Mouse (Mus musculus) adrenal gland, adult (tissue): Measurements from ENCODE around the gene Cep128.
"Not testable (repeated sequence)": the region's sequence is repeated elsewhere in the genome, so short reads cannot be mapped to it uniquely, and the experiment has no call there.

Experiments used
- DNase-seq, 2 experiments: peaks; one replicate each; pipeline ENCODE4 v3.0.0; 2022 to 2023; ENCODE audit warnings: low spot score in 1 of 2; ENCODE audit not compliant: inconsistent age in 2 of 2

Gene Cep128

DNA sequence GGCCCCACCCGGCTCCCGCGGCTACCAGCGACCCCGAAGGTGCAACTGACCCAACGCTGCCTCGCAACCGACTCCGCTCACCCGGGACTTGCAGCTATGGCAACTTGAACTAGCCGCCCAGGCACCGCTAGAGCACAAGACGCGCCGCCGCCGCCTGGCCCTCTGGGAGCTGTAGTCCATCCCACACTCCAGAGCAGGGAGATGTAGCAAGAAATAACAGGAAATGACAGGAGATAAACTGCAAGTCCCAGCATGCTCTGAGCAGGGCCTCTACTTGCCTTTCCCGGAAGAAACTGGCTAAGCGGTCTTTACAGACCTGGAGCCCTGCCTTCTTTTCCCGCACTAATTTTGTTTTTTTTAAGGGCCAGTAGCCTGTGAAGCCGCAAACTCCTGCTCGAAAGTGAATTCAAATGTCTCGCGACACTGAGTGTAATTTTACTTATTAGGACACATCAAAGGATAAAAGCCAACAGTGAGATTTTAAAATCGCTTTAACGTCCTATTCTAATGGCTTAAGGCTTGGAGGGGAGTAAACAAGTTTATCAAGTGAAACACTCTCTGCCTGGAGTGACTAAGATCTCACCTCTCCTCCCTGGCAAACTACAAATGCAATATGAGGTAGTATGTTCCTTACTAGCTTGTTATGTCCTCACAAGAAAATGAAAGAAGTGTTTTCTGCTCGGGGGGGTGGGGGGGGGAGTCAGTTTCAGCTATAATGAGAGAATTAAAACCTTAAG lies at the start of gene Cep128, which contains the start of gene Tshr:
Gene Cep128 (minus strand): TSS at position 129 of the 737 bp plus-strand sequence.
Gene Tshr (plus strand): TSS at position 283 of the 737 bp plus-strand sequence.
- DNase-seq = peak; percentile 92 to 97

- DNase-seq = no peak
Measured at GRCm38 (mm10) chr12:91427129-91427528, 42.9 kb upstream of the Cep128 start.

GRCm38 (mm10) chr12:91426499-91426898 lies 42.3 kb upstream of the Cep128 start:
- no peak for DNase-seq

GRCm38 (mm10) chr12:91423125-91423820 lies 39.1 kb upstream of the Cep128 start:
- peak in 1 of 2 experiments; percentile 65 for DNase-seq

DNA sequence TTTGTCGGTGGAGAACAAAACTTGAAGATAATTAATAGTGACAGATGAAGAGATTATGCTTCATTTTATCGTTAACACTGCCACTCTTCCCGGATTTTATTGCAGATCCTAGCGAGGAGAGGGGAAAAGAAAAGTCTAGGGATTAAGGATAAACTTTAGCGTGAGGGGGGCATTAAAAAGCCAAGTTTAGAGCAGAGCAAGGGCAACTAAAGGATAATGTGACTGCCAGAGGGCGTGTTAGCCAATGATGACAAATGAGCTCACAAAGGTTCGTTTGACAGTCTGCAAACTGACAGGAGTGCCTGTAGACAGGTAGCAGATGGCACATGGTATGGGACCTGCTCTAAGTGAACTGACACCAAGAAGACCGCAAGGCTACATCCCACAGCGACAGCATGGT lies 37.1 kb upstream of the Cep128 start:
- no peak for DNase-seq

- peak; percentile 38 to 87 for DNase-seq
Measured at GRCm38 (mm10) chr12:91418791-91419190, 34.6 kb upstream of the Cep128 start.

- no peak for DNase-seq
Measured at GRCm38 (mm10) chr12:91416828-91417227, 32.6 kb upstream of the Cep128 start.

- DNase-seq = no peak
Measured at GRCm38 (mm10) chr12:91415112-91415511, 30.9 kb upstream of the Cep128 start.

DNA sequence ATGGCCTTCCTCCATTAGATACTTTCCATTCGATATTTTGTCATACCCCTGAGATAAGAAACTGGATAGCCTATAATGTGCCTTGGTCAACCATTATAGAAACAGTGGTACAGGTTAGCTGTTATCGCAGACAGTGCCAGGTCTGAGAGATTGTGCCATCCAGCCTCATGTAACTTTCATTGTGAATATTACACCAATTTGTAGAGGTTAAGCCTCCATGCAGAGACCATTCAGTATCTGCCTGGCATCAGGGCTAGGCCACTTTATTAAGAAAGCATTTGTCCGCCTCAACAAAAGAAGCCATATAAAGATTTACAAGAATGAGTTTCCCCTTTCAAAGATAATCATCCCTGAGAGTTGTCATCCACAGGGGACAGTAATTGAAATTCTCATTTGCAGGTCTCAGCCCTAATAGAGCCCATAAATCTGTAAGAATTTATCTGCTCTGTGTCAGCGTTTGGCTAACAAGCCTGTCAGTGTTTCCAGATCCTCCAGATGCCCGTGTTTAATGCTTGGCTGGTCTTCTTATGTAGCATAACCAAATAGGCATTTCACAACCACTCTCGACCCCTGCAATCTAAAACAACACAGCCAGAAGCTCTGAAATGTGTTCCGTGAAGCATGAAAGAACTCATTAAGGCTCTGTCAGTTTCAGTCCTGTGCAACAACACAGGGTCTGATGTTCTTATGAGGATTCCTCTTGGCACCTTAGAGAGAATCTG lies 28.4 kb upstream of the Cep128 start:
- peak in 1 of 2 experiments; percentile 28 for DNase-seq

GRCm38 (mm10) chr12:91410306-91410705 lies 26.1 kb upstream of the Cep128 start:
- no peak for DNase-seq

DNA sequence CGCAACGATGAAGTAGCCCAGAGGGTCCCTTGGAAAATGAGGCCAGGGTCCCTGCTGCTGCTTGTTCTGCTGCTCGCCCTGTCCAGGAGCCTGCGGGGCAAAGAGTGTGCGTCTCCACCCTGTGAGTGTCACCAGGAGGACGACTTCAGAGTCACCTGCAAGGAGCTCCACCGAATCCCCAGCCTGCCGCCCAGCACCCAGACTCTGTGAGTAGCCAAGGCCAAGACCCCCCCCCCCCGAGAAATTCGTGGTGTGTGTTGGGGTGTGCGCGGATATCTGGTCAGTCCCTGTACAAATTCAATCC lies 16.8 kb upstream of the Cep128 start:
- DNase-seq = no peak

GRCm38 (mm10) chr12:91400232-91401048 lies 16.2 kb upstream of the Cep128 start:
- peak; percentile 49 to 84 for DNase-seq

- DNase-seq = no peak
Measured at GRCm38 (mm10) chr12:91383516-91384264, 519 bp downstream of the Cep128 start.

DNA sequence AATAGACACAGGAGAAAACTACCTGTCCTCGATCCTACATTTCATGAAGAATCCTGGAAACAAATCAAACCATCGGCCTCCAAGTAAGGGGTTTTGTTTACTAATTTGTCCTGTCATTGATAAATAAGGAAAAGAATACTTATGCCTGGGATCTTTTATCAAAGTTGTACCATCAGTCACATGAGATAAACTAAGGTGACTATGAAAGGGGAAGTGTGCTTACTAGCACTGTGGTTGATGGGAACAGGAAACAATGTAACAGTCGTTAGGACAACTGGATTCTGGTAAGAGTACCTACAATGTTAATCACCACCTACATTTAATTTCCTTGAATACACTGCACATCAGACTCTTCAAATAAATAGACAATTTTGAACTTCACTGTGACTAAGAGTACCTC lies 15.0 kb downstream of the Cep128 start:
- DNase-seq = no peak

DNA sequence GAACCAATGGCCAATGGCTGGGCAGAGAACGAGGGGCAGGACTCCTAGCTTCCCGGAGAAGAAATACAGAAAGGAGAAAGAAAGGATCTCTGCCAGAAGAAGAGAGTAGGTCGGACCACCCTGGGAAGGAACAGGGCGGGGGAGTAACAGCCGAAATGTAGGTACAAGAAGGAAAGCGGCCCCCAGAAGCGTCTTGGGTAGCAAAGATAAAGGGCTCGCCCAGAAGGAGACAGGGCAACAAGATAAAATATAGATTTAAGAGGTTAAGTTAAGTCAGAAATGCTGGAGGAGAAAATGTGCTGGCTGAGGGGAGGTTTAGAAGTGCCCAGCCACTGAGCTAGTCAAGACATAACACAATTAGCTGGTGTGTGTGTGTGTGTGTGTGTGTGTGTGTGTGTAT lies 30.4 kb downstream of the Cep128 start:
- no peak for DNase-seq

GRCm38 (mm10) chr12:91338656-91339055 lies 45.6 kb downstream of the Cep128 start:
- not testable (repeated sequence) for DNase-seq

GRCm38 (mm10) chr12:91327527-91327926 lies 56.7 kb downstream of the Cep128 start:
- DNase-seq = no peak

- peak in 1 of 2 experiments; percentile 66 for DNase-seq
Measured at GRCm38 (mm10) chr12:91326104-91326503, 58.1 kb downstream of the Cep128 start.

DNA sequence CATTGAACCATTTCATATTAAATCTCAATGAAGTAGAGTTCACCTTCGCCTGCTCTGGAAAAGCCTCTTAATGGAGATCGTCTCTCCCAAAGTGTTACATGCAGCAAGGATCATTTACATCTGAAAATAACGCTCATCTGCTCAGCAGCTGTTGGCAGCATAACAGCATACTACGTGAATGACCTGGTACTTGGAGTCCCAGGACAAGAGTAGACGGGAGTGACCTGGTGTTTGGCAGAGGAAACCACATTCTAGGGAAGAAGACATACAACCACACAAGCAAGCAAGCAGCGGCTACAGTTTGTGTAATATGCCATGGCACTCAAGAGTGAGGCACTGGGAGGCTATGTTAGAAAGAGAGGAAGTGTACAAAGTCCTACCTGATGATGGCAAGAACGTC lies 69.2 kb downstream of the Cep128 start:
- no peak for DNase-seq

DNA sequence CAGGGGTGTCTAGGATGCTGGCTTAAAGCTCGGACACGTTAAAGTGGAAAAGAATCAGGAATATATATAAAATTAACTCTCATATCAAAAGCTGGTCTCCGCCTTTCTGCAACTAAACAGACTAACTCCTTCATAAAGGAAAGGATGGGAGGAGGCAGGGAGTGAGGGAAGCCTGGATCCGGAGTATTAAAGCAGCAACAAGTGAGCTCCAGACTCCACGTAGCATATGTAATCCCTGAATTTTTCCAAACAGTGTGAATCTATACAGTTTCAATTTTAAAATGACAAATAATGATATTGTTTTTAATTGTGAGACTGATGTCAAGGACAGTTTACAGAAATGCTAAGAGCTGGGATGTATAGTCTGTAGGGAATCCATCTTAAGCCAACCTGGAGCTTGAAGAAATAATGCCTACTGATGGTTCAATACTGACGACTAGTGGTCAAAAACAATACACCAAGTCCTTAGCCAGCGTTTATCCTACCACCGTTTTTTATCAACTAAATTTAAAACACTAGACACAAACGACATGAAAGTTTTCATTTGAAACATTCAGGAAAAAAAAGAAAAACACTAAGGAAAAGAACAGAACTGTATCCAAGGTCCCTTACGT lies 70.1 kb downstream of the Cep128 start:
- peak in 1 of 2 experiments; percentile 68 for DNase-seq
